Mouse (Mus musculus): ENCODE results near the gene Mapk1ip1l. TPM values are rescaled to one million over a fixed set of nuclear protein-coding genes. Genes with fewer than 3 reads are reported as not detected.
"Not testable (repeated sequence)": the region's sequence is repeated elsewhere in the genome, so short reads cannot be mapped to it uniquely, and the experiment has no call there.

Gene Mapk1ip1l
- total RNA-seq, 2 experiments from 2014 or later: 48.2 to 53.8 TPM

DNA sequence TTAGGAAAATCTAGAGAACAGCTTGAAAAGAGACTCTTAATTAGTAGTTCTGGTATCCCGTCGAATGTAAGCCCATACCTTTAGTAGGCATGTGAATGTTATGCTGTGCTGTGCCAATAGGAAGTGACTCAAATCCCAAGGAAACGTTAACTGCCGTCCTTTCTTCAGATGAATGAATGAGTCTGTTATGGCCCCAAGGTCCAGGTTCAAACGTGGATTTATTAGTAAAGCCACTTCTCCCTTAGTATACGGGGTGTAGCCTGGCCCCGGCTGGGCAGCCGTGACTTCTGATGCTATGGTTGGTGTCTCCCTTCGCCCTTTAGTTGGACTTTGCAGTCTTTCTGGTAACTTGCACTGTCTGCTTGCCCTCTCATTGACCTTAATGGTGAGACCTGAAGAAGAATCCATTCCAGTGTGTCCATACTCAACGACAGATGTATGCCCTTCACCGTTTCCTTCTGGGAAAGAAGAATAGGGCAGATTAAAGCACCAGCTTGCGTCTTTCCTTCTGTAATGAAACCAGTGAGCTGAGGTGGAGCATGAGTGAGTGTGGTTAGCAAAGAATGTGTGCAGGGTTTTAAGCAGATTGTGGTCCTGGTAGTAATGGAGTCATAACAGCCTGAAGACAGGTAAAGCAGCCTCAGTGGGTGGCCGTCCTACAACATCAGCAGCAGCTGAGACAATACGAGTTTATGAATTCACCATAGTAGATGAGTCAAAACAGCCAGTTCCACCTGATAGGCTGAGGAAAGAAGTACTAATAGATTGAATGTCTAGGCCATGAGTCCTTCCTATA is 5.0 kb downstream of the Mapk1ip1l start:
- intact Hi-C loops (cut with DNase I): no loop called here
- DNase-seq: no peak

DNA sequence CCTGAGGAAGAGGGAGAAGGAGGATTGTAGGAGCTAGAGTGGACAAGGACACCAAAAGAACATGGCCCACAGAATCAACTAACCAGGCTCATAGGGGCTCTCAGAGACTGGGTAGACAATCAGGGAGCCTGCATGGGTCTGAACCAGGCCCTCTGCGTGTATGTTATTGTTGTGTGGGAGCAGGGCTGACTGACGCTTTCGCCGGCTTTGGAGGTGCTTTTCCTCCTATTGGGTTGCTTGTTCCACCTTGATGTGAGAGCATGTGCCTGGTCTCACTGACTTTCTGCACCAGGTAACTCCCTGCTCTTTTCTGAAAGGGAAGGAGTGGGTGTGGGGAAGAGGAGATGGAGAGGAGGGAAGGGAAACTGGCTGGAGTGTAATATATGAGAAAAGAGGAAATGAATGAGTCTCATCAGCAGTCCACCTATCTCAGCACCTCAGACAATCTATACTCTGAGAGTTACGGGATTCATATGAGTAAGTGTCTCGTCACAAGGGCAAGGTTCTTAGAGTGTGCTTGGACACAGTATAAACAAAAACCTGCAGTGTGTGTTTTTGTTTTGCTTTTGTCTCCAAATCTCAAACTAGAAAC is 6.8 kb downstream of the Mapk1ip1l start:
- intact Hi-C loops (cut with DNase I): loop anchor here (2.0 kb wide), 1 partner anchor 72 kb away; no protein-coding TSS in a partner anchor
- DNase-seq: no peak

DNA sequence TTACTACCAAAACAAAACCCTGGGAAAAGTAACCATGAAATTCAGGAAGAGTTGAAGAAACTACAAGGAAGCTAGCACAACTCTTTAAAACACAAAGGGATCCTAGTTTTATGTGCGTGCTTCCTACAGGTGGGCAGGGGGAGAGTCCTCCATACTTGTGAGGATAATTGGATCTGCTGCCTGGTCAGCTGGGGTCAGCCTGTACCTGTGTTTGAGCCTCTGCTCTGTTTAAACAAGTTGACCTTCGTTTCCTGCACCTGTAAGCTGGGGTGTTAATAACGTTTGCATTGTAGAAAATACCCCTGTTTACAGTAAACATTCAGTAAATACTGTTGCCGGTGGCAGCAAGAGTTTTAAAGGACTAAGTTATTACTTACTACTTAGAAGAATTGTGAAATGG is 7.9 kb downstream of the Mapk1ip1l start:
- intact Hi-C loops (cut with DNase I): loop anchor here (2.0 kb wide), 1 partner anchor 71 kb away; no protein-coding TSS in a partner anchor
- no peak for DNase-seq

DNA sequence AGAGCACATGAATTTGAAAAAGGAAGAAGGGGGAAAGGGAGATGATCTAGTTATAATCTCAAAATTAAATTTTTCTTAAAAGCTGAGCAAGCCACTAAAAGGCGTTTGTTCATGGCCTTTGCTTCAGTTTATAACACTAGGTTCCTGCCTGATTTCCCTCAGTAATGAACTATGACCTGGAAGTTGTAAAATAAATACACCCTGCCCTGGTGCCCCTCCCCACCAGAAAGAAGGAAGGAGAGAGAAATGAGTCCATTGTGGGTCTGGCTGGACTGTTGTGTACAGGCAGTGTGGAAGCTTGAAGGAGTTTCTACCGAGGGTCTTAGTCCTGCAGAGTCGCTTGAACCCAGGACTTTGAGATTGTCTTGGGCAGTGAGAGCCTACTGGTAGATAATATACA is 9.6 kb downstream of the Mapk1ip1l start:
- intact Hi-C loops (cut with DNase I): no loop called here
- DNase-seq: no peak

DNA sequence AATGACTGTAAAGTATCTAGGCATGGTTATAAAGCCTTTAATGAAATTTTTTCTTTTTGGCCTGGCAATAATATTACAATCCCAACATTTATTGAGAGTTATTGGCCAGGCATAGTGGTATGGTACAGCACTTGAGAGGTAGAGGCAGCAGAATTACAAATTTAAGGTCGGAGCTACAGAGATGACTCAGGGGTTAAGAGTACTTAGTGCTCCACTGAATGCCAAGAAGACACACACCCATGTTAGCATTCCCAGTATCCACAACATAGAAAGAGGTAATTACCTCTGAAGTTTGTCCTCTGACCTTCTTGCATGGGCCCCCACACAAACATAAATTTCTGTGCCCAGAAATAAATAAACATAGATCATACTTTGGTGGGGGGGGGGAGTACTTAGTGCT is 11.0 kb downstream of the Mapk1ip1l start:
- no peak for DNase-seq
- intact Hi-C loops (cut with DNase I): no loop called here

DNA sequence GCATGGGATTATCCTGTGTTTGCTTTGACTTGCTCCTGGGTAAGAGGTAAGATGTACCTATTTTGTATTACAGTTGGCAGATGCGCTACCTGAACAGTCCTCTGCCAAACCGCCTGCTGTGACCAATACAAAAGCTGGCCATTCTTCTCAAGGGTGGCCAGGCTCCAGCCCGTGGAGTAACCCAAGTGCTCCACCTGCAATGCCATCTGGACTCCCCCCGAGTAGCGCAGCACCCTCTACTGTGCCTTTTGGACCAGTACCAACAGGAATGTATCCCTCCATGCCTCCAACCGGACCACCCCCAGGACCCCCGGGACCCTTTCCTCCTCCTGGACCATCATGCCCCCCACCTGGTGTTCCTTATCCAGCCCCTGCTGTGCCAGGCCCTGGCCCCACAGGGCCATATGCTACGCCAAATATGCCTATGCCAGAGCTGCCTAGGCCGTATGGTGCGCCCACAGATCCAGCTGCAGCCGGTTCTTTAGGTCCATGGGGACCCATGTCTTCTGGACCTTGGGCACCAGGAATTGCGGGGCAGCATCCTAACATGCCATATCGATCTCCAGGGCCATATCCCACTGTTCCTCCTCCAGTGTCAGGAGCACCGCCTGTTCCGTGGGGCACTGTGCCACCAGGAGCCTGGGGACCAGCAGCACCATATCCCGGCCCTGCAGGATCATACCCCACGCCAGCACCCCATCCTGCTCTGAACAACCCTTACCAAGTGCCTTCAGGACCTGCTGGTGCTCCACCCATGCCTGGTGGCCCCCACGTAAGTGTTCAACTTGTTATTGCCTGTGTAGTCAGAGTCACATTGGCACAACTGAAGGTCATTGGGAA is 12.5 kb downstream of the Mapk1ip1l start:
- DNase-seq: no peak
- intact Hi-C loops (cut with DNase I): no loop called here

DNA sequence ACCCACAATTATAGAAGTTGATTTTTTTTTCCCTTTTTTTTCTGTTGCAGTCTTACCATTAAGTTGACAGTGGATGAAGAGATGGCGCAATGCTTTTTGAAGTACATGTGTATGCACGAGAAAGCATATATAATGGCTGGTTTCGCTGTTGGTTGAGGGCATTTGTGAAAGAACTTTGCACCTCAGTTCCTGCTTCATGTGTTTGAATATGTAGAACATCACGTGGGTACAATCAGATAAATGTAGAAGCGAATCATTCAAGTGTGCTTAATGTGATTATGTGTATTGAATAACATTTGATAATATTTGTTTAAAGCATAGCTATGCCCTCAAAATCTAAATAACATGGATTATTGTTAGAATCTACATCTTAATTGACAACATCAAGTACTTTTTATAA is 21.3 kb downstream of the Mapk1ip1l start:
- DNase-seq: no peak
- intact Hi-C loops (cut with DNase I): no loop called here

DNA sequence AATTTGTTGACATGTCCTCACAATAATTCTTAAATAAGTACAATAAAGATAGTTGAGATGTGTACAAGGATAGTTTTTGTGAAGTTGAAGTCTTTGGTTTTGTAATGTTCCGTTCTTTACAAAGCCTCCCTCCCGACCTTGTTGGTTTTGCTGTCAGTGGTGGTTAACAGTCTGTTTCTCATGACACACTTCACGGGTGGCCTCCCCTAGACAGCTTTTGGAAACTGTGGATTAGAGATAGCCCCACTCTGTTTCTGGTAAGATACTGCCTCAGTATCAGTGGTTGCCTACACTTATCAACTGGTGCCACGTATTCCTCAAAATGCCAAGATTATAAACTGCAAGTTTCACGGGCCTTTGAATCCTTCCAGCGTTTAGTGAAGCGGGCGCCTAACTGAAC is 23.5 kb downstream of the Mapk1ip1l start:
- intact Hi-C loops (cut with DNase I): not testable (repeated sequence)

DNA sequence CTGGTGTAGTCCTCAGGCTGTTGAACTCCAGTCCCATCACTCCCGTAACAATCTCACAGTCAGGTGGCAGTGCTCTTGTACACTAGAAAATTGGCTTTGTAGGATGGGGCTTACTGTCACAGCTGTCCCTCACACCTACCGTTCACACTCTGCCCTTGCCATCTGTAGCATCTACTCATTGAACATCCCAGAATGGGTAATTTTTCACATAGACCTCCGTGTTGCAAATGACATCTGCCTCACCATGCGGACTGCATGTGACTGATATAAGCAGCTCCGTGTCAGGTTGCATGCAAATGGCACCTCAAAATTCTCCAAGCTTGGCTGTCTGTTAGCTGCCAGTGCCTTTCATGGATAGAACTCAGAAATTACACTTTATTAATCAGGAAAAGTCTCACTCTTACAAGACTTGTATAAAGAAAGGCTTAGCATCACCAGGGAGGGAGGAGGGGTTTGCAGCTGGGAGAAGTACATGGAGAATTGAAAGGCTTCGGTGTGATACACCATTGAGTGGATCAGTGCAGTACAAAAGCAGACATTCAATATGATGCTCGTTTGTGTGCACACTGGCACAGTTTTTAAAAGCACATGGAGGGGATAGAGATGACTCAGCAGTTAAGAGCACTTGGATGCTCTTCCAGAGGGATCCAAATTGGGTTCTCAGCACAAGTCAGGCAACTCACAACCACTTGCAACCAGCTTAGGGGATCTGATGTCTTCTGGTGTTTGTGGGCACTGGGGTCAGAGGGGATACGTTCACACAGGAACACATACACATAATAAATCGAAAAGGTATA is 28.1 kb downstream of the Mapk1ip1l start:
- intact Hi-C loops (cut with DNase I): no loop called here
- DNase-seq: no peak

More for the DNA sequence above, 23.5 kb downstream of the Mapk1ip1l start:
- DNase-seq: not testable (repeated sequence)

DNA sequence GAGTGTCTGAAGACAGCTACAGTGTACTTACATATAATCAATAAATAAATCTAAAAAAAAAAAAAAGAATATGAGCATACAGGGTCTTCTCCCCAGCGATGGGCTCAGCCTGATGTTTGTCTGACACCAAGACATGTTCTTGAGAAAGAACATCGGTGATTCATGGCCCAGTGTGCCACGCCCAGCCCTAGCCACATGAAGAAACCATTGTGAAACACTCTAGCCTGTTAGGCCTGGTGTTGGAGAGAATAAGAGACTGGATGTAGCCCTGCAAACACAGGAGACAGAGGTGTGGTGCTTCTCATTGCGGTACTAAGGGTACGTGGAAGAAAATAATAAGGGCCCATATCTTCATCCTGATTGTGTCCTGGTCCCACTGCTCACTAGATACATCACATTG is 29.3 kb downstream of the Mapk1ip1l start:
- DNase-seq: no peak
- intact Hi-C loops (cut with DNase I): no loop called here

DNA sequence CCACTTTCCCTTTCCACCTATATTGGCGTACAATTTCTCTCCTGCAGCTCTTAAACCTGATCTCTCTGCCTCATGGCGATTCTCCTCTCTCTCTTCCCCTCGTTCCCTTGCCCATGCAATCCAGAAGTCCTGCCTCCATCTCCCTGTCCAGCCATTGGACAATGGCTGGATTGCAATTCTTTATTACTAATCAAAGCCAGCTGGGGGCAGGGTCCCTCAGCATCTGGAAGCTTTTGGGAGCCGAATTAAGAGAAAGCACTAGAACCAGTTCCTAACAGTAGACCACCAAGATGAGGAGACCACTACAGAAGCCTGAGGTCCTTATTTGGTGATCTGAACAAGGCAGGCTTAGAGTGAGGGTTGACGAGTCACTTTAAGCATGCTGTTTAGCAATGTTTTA is 33.9 kb downstream of the Mapk1ip1l start:
- DNase-seq: no peak
- intact Hi-C loops (cut with DNase I): loop anchor here (10.0 kb wide), 1 partner anchor 193 kb away; no protein-coding TSS in a partner anchor

DNA sequence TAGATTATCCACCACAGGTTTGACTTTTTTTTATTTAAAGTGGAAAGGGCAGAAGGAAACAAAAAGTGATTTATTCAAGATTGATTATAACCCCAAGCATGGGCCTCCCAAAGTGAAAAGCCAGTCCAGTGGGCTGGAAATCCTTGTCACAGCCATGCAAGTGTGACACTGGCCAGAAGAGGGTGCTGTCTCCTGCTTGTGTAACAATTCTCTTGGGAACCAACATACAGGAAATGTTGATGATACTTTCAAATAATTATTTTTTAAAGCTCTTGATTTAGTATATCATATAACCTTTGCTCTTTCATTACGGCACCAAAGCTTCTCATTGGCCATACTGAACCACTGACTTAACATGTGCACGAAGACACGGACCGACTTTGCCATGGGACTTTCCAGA is 36.8 kb downstream of the Mapk1ip1l start:
- peak; percentile 55 to 74 for DNase-seq
- intact Hi-C loops (cut with DNase I): loop anchor here (1.0 to 10.0 kb wide), 2 partner anchors 61 to 190 kb away; no protein-coding TSS in a partner anchor

DNA sequence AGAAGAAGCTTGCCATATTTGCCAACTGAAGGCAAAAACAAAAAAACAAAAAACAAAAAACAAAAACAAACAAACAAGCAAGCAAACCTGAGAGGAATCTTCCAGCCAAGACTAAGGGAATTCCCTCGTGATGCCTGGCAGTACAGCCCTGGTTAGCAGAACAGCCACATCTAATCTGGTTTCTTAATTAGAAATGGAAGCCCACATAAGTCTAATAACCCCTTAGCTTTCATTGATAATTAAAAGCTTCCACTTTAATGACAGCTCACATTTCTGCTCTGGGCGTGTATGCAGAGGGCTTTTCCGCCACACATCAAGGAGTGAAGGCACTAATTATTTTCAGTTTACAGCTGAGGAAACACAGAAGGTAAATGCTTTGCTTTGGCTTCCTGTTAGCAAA is 37.2 kb downstream of the Mapk1ip1l start:
- intact Hi-C loops (cut with DNase I): loop anchor here (1.0 to 10.0 kb wide), 2 partner anchors 61 to 190 kb away; no protein-coding TSS in a partner anchor
- DNase-seq: no peak

DNA sequence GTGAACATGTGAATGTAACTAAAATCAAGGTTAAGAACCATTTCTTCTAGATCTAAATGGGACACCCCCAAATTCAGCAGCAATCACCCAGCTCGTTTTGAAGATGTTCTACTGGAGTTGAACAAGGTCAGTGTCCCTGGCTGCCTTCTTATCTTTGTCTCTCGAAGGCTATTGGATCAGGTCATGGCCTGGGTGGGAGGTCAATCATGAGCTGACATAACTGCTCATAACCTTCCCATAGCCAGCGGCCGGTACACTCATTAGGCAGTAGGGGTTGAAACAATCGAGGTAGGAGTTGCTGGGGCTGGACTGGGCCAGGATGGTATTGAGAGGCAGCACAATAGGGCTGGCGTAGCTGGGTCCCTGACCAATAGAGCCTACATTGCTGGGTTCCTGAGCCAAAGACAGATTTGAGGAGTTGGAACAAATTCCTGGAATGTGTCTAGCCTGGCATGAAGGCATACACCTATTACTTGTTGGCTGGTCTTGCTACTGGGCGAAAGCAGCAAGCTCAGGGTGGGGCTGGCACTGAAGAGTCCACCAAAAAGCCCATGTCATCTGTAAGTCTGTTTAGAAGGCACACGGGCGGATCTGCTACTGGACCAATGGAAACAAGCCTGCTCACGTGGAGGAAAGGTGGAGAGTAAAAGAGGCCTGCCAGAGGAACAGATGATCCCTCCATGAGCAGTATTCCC is 42.3 kb downstream of the Mapk1ip1l start:
- intact Hi-C loops (cut with DNase I): no loop called here
- no peak for DNase-seq

DNA sequence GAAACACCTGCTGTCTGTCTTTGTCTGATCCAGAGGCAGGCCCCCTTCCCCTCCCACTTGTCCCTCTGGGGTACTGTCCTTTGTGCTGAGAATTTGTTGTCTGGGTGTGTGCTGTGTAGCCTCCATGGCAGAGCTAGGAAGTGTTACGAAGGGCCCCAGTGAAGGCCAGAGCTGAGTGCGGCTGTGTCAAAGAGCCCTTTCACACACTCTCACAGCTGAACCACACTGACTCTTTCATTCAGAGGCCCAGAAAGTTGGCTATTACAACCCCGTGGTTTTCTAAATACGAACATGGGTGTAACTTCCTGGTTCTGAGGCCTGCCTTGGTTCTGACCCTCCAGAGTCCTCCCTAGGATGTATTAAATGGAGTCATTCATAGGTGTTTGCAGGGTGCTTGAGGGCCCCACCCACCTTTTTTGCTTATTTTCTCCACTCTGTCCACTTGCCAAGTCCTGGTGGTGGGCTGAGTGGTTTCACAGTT is 43.8 kb downstream of the Mapk1ip1l start:
- intact Hi-C loops (cut with DNase I): no loop called here
- no peak for DNase-seq

DNA sequence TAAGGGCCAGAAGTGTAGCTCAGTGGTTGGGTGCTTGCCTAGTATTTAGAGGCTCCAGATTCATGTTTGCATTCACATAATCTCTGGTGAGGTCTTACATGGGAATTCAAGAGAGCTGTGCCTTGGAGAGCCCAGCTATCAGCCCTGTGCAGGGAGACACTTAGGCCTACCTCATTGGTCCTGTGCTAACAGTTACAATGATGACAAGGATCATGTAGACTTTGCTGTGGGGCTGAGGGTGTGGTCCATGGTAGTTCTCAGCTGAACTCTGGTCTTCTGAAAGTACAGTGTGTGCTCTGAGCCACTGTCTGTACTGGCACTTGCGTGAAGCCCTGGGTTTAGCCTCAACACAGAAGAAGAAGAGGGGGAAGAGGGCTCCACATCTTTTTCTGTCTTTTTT is 48.6 kb downstream of the Mapk1ip1l start:
- DNase-seq: no peak
- intact Hi-C loops (cut with DNase I): no loop called here

DNA sequence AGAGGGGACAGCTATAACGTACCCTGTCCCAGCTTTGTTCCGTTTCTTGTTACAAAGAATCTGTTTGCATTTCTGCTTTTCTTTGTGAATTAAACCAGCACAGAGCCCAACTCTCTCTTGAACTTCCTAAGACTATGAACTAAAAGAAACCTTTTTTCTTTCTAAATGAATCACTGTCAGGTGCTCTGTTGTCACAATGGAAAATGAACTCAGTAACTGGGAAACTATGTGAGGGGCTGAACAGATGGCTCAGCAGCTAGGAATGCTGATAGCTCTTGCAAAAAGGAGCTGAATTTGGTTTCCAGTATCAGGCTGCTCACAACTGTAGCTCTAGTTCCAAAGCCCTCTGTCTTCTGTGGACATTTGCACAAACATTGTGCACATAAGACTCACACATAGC is 52.9 kb downstream of the Mapk1ip1l start:
- intact Hi-C loops (cut with DNase I): no loop called here

DNA sequence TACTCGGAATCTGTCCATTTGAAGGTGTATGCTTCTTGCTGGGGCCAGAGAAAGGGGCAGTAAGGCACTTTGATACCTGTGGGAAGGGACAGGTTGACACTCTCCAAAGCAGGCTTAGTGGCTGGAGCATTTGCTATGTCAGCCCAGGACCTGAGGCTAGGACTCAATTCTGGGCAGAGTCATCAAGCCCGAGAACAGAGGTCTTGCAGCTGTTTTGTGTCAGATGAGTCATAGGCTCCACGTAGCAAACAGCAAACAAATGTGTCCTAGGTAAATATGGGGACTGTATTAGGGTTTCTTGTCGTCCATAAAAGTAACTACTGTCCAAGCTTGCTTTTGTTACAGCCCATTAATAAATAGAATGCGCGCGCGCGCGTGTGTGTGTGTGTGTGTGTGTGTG is 54.2 kb downstream of the Mapk1ip1l start:
- DNase-seq: no peak
- intact Hi-C loops (cut with DNase I): no loop called here

More for the DNA sequence above, 52.9 kb downstream of the Mapk1ip1l start:
- DNase-seq: no peak

DNA sequence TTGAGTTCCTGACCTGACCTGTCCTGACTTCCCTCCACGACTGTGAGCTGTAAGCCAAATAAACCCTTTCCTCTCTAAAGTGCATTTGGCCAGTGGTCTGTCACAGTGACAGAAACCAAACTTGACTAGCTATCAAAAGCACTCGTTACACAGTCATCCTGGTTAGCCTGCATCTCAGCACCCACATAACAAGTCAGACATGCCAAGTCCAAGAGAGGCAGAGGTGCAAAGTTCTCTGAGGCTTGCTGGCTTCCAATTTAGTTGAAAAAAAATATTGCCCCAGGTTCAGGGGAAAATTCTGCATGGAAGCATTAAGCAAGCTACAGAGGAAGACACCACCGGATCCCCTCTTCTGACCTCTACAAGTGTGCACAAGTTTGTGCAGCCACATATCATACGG is 55.2 kb downstream of the Mapk1ip1l start:
- DNase-seq: no peak
- intact Hi-C loops (cut with DNase I): no loop called here
